Mouse (Mus musculus) neural tube, embryonic 12.5 days (tissue): ENCODE results near the gene Sowahb. TPM values are rescaled to one million over a fixed set of nuclear protein-coding genes. Genes with fewer than 3 reads are reported as not detected.

ENCODE experiments used
- ATAC-seq: fragments of 200-750 bp; cut with Nextera tagmentation; 2 replicates; pipeline ENCODE4 v1.8.0; 2017; ENCODE audit warnings: low read depth, mild to moderate bottlenecking, moderate TSS enrichment, moderate library complexity; ENCODE audit not compliant: low FRiP score
- H3K27ac ChIP-seq: fragments of 300-500 bp; sonication (generic); 2 replicates; pipeline ENCODE4 v1.5.1; 2016
- H3K27me3 ChIP-seq: fragments of 300-500 bp; sonication (generic); replicated peaks from 2 replicates; pipeline ENCODE4 v1.6.1; 2016; ENCODE audit warnings: mild to moderate bottlenecking
- H3K36me3 ChIP-seq: fragments of 300-500 bp; sonication (generic); 2 replicates; pipeline ENCODE4 v1.6.1; 2016; ENCODE audit warnings: mild to moderate bottlenecking
- H3K4me1 ChIP-seq: fragments of 300-500 bp; sonication (generic); 2 replicates; pipeline ENCODE4 v1.6.1; 2016
- H3K4me2 ChIP-seq: fragments of 300-500 bp; sonication (generic); replicated peaks from 2 replicates; pipeline ENCODE4 v1.6.1; 2016; ENCODE audit warnings: mild to moderate bottlenecking
- H3K4me3 ChIP-seq: fragments of 300-500 bp; sonication (generic); 2 replicates; pipeline ENCODE4 v1.5.1; 2016
- H3K9ac ChIP-seq: fragments of 300-500 bp; sonication (generic); 2 replicates; pipeline ENCODE4 v1.6.1; 2016; ENCODE audit warnings: mild to moderate bottlenecking
- H3K9me3 ChIP-seq: fragments of 300-500 bp; sonication (generic); 2 replicates; pipeline ENCODE4 v1.6.1; 2016; ENCODE audit warnings: mild to moderate bottlenecking
- WGBS: fragments of 180-500 bp; shearing (Covaris S2); methylation state at CpG from one replicate; pipeline ENCODE4 v1.1.7; 2016; 5-methylcytosine and 5-hydroxymethylcytosine counted together
- polyA plus RNA-seq: library from polyadenylated mRNA; unstranded; fragments of >200 nt; fragmentation: Nextera tagmentation; extraction: Ambion mirVana; gene quantifications from 2 replicates; pipeline ENCODE4 v1.2.1, GENCODE M21; 2016

Gene Sowahb
- polyA plus RNA-seq, 1 experiment from 2014 or later, result not detected

DNA sequence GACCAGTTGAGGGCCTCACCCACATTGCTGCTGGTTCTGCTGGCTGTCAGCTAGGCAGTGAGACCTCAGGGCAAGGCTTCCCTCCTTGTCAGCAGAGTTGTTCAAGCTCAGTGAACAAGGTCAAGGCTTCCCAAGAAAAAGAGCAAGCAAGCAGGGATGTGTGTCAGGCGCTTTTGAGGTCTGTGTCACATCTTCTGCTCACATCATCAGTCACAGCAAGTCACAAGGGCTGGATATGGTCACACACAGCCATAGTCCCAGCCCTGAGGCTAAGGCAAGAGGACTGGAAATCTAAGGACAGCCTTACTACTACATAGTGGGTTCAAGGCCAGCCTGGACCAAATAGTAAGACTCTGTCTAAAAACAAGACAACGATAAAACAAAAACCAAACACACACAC is 50.0 kb downstream of the Sowahb start:
- Histone ChIP-seq H3K4me2 (no peak overlapping the region), H3K4me3 (no peak overlapping the region), H3K9me3 (no peaks in the 10 kb centered on the region), H3K27ac (no peak overlapping the region), H3K4me1 (peaks cover 13% of the 10 kb centered on the region; the same call in 1 of the 2 replicates), H3K36me3 (no peaks in the 10 kb centered on the region), H3K9ac (no peak overlapping the region), H3K27me3 (no peaks in the 10 kb centered on the region)
- WGBS, result 83% methylated on average over 2 of the region's 2 CpGs
- no peak for ATAC-seq

DNA sequence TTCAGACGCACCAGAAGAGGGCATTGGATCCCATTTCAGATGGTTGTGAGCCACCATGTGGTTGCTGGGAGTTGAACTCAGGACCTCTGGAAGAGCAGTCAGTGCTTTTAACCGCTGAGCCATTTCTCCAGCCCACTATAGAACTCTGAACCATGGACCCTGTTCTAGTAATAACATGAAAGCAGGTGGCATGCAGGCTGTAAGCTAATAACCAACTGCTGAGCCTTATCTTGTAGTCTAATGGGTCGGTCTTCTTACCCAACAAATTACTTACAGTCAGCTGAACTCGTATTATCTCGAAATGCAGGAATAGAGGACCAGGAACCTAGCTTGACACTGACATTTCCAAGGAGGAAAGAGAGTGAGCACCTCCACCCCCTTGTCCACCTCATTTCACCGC is 50.5 kb downstream of the Sowahb start:
- Histone ChIP-seq H3K9ac (no peak overlapping the region), H3K27ac (no peak overlapping the region), H3K4me1 (peaks cover 13% of the 10 kb centered on the region; the same call in 1 of the 2 replicates), H3K27me3 (no peaks in the 10 kb centered on the region), H3K9me3 (no peaks in the 10 kb centered on the region), H3K4me3 (no peak overlapping the region), H3K36me3 (no peaks in the 10 kb centered on the region), H3K4me2 (no peak overlapping the region)
- WGBS, result 93% methylated on average over 6 of the region's 6 CpGs
- ATAC-seq, result no peak

DNA sequence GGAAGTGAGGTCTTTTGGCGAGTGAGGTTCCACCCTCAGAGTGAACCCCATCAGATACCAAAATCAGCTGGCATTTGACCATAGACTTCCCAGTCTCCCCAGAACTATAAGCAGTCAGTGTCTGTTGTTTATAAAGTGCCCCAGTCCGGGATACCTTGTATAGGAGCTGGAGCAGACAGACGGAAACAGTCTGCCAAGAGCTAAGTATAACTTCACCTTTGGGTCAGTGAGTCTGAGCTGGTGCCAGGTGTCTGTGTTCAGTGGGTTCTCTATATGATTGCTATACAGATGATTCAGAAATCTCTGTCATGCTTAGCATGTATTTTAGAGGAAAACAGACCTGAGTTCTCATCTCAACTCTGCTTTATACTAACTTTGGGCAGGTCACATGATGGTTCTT is 52.7 kb downstream of the Sowahb start:
- Histone ChIP-seq H3K4me3 (no peak overlapping the region), H3K9me3 (no peaks in the 10 kb centered on the region), H3K4me1 (peaks cover 8% of the 10 kb centered on the region), H3K9ac (no peak overlapping the region), H3K36me3 (no peaks in the 10 kb centered on the region), H3K4me2 (no peak overlapping the region), H3K27me3 (no peaks in the 10 kb centered on the region), H3K27ac (no peak overlapping the region)
- no peak for ATAC-seq
- WGBS, result 90% methylated on average over 3 of the region's 3 CpGs

Other genes with a start within 250 kb of the Sowahb start
- 253 and 266 TPM in 2 replicates for gene Sept11, start 48.4 kb upstream of the Sowahb start, polyA plus RNA-seq
- 143 and 165 TPM in 2 replicates for gene Ccni, start 161.5 kb upstream of the Sowahb start, polyA plus RNA-seq
- 1.2 and 2.0 TPM in 2 replicates for gene 2010109A12Rik, start 161.5 kb upstream of the Sowahb start, polyA plus RNA-seq
- gene Ccng2, start 222.2 kb upstream of the Sowahb start, polyA plus RNA-seq, result 133 and 136 TPM in 2 replicates